18 mouse cellular contexts compared by ENCODE assay signal in genomic region chr1:85921725-85922124, GRCm38 (mm10). TPM values are rescaled to one million over a fixed set of nuclear protein-coding genes. Genes with fewer than 3 reads are reported as not detected.
A peak's percentile ranks its signal among the peaks of the same experiment; 100 is the strongest.
DNase-seq lines count a peak whose midpoint lies in the region; ATAC-seq lines count a peak whose summit lies in the region.
"Had no signal": no experiment of that assay in that cellular context is flagged by ENCODE, and none has a peak within 500 bp of the region (broad histone marks: within the 10 kb centered on the region; RNA-seq: fewer than 3 reads in every experiment).

No protein-coding gene starts in this region.

- 79% methylated on average over 7 of the region's 7 CpGs for WGBS in lung, embryonic 16.5 days
- 59% methylated on average over 7 of the region's 7 CpGs for WGBS in hindbrain, embryonic 16.5 days
- WGBS in midbrain, embryonic 16.5 days, result 73% methylated on average over 7 of the region's 7 CpGs

- H3K4me2 ChIP-seq in lung, embryonic 16.5 days (ENCODE audit: low read depth, low read length), result no peak overlapping the region
- no peak overlapping the region for H3K4me2 ChIP-seq in hindbrain, embryonic 16.5 days (ENCODE audit: low read length)
- H3K4me2 ChIP-seq in midbrain, embryonic 16.5 days (ENCODE audit: low read length), result no peak overlapping the region
- H3K4me2 ChIP-seq: heart, embryonic 12.5 days; limb, embryonic 13.5 days had no signal

- H3K4me3 ChIP-seq in lung, embryonic 16.5 days (ENCODE audit: low read length), result no peak overlapping the region
- H3K4me3 ChIP-seq in hindbrain, embryonic 16.5 days (ENCODE audit: low read length), result no peak overlapping the region
- no peak overlapping the region for H3K4me3 ChIP-seq in midbrain, embryonic 16.5 days (ENCODE audit: low read depth, low read length)
- H3K4me3 ChIP-seq: heart, embryonic 12.5 days; limb, embryonic 13.5 days; myocyte had no signal

- H3K9ac ChIP-seq in lung, embryonic 16.5 days (ENCODE audit: low read length), result no peak overlapping the region
- H3K9ac ChIP-seq in hindbrain, embryonic 16.5 days (ENCODE audit: low read depth, low read length), result no peak overlapping the region
- H3K9ac ChIP-seq in midbrain, embryonic 16.5 days (ENCODE audit: low read depth, low read length), result no peak overlapping the region
- H3K9ac ChIP-seq: heart, embryonic 12.5 days; limb, embryonic 13.5 days; liver, postnatal 0 days had no signal

- H3K27ac ChIP-seq in lung, embryonic 16.5 days (ENCODE audit: low read length), result no peak overlapping the region
- H3K27ac ChIP-seq in hindbrain, embryonic 16.5 days (ENCODE audit: low read depth, low read length), result peak overlapping the region; percentile 61
- peak overlapping the region; percentile 54 for H3K27ac ChIP-seq in midbrain, embryonic 16.5 days (ENCODE audit: low read length)
- H3K27ac ChIP-seq: limb, embryonic 13.5 days had no signal

- no peaks in the 10 kb centered on the region for H3K27me3 ChIP-seq in lung, embryonic 16.5 days (ENCODE audit: control insufficient read depth, insufficient read depth, low read depth, low read length)
- H3K27me3 ChIP-seq in hindbrain, embryonic 16.5 days (replicated peaks; ENCODE audit: control insufficient read depth, insufficient read depth, low read length), result no peaks in the 10 kb centered on the region
- no peaks in the 10 kb centered on the region for H3K27me3 ChIP-seq in midbrain, embryonic 16.5 days (ENCODE audit: control insufficient read depth, insufficient read depth, low read depth, low read length)
- H3K27me3 ChIP-seq: heart, embryonic 12.5 days; limb, embryonic 13.5 days had no signal

- H3K4me1 ChIP-seq in lung, embryonic 16.5 days (replicated peaks; ENCODE audit: control insufficient read depth, insufficient read depth, low read length), result peaks cover 2% of the 10 kb centered on the region; the same call in 1 of the 2 replicates
- H3K4me1 ChIP-seq in hindbrain, embryonic 16.5 days (ENCODE audit: control insufficient read depth, insufficient read depth, low read depth, low read length), result peaks cover 23% of the 10 kb centered on the region
- peaks cover 20% of the 10 kb centered on the region for H3K4me1 ChIP-seq in midbrain, embryonic 16.5 days (ENCODE audit: control insufficient read depth, insufficient read depth, low read length)

- no peaks in the 10 kb centered on the region for H3K36me3 ChIP-seq in lung, embryonic 16.5 days (ENCODE audit: control insufficient read depth, insufficient read depth, low read length)
- no peaks in the 10 kb centered on the region for H3K36me3 ChIP-seq in hindbrain, embryonic 16.5 days (ENCODE audit: control insufficient read depth, insufficient read depth, low read length)
- H3K36me3 ChIP-seq in midbrain, embryonic 16.5 days (ENCODE audit: control insufficient read depth, insufficient read depth, low read length), result no peaks in the 10 kb centered on the region
- H3K36me3 ChIP-seq: heart, embryonic 12.5 days; limb, embryonic 13.5 days had no signal

- ATAC-seq in frontal cortex, adult (ENCODE audit: low TSS enrichment), result peak; percentile 44
- ATAC-seq in lung, embryonic 16.5 days (ENCODE audit: low read depth), result peak; percentile 19; the same call in 1 of the 2 replicates
- ATAC-seq in hindbrain, embryonic 16.5 days, result peak; percentile 66
- no peak for ATAC-seq in midbrain, embryonic 16.5 days
- ATAC-seq: activated CD4-positive, CD25-positive, alpha-beta regulatory T cell, adult 4 months; liver, postnatal 0 days had no signal

- no peaks in the 10 kb centered on the region for H3K9me3 ChIP-seq in lung, embryonic 16.5 days (ENCODE audit: control insufficient read depth, low read length)
- no peaks in the 10 kb centered on the region for H3K9me3 ChIP-seq in hindbrain, embryonic 16.5 days (ENCODE audit: control insufficient read depth, low read length)
- no peaks in the 10 kb centered on the region for H3K9me3 ChIP-seq in midbrain, embryonic 16.5 days (replicated peaks; ENCODE audit: control insufficient read depth, low read length, poor library complexity, severe bottlenecking)

- DNase-seq in frontal cortex, postnatal 25 days (ENCODE audit: low spot score in 2 of 2), result no peak
- no peak for DNase-seq in lung, postnatal 25 days (ENCODE audit: low spot score)
- DNase-seq in heart, adult 9 months (ENCODE audit: low spot score in 2 of 2), result no peak
- DNase-seq: gastrocnemius, postnatal 10 days; heart, postnatal 4 days; kidney, adult 8-10 months; kidney, postnatal 4 days; liver, postnatal 0 days; spleen, adult 18-20 months; thymus, postnatal 25 days had no signal

RNA-seq across cellular contexts. Expression of gene 4933407L21Rik, which starts 6.6 kb away (rescaled TPM):
- 0.25 and 0.39 TPM in 2 replicates for polyA plus RNA-seq in lung, embryonic 16.5 days (2015; fragmentation: Nextera tagmentation; extraction: Ambion mirVana)
- polyA plus RNA-seq in hindbrain, embryonic 16.5 days (2015; fragmentation: Nextera tagmentation; extraction: Ambion mirVana), result 7.5 and 9.5 TPM in 2 replicates
- 10.1 and 10.5 TPM in 2 replicates for polyA plus RNA-seq in midbrain, embryonic 16.5 days (2015; fragmentation: Nextera tagmentation; extraction: Ambion mirVana)
- polyA plus RNA-seq: heart, embryonic 12.5 days; myocyte had no signal

RNA-seq across cellular contexts. Expression of gene Itm2c, which starts 27.6 kb away (rescaled TPM):
- polyA plus RNA-seq in lung, embryonic 16.5 days (2015; fragmentation: Nextera tagmentation; extraction: Ambion mirVana), result 210 and 215 TPM in 2 replicates
- 223 and 225 TPM in 2 replicates for polyA plus RNA-seq in hindbrain, embryonic 16.5 days (2015; fragmentation: Nextera tagmentation; extraction: Ambion mirVana)
- polyA plus RNA-seq in midbrain, embryonic 16.5 days (2015; fragmentation: Nextera tagmentation; extraction: Ambion mirVana), result 249 and 258 TPM in 2 replicates

RNA-seq across cellular contexts. Expression of gene Gpr55, which starts 39.1 kb away (rescaled TPM):
- 0.05 TPM in 1 of 2 replicates, not detected in the other for polyA plus RNA-seq in lung, embryonic 16.5 days (2015; fragmentation: Nextera tagmentation; extraction: Ambion mirVana)
- polyA plus RNA-seq in hindbrain, embryonic 16.5 days (2015; fragmentation: Nextera tagmentation; extraction: Ambion mirVana), result 0.21 TPM in 2 replicates
- polyA plus RNA-seq in midbrain, embryonic 16.5 days (2015; fragmentation: Nextera tagmentation; extraction: Ambion mirVana), result 0.07 and 0.13 TPM in 2 replicates
- polyA plus RNA-seq: myocyte had no signal
